Mouse (Mus musculus) bone marrow macrophage, adult 2 months (primary cell): Measurements from ENCODE around the gene Eef1b2.

Experiments
- CTCF ChIP-seq: IDR thresholded peaks from 2 replicates; pipeline ENCODE4 v1.5.1; 2012; ENCODE audit warnings: low read depth, mild to moderate bottlenecking, low read length, moderate library complexity
- POLR2A ChIP-seq: IDR thresholded peaks from 2 replicates; pipeline ENCODE4 v1.6.1; 2012; ENCODE audit warnings: mild to moderate bottlenecking, low read depth, low read length, borderline replicate concordance

- TF ChIP-seq POLR2A, result no peak
- TF ChIP-seq CTCF, result no peak
Observed at GRCm38 (mm10) chr1:63203950-63204659, 27.5 kb downstream of the Eef1b2 start.
